Mouse (Mus musculus): ENCODE measurements around the gene Nod2.

Nod2 gene

GRCm38 (mm10) chr8:88723256-88723963 lies 76.3 kb downstream of the Nod2 start:
- in situ Hi-C loops (cut with MboI, MseI), result no loop called here
